ENCODE assay signal across 8 mouse cellular contexts in the genomic region with DNA sequence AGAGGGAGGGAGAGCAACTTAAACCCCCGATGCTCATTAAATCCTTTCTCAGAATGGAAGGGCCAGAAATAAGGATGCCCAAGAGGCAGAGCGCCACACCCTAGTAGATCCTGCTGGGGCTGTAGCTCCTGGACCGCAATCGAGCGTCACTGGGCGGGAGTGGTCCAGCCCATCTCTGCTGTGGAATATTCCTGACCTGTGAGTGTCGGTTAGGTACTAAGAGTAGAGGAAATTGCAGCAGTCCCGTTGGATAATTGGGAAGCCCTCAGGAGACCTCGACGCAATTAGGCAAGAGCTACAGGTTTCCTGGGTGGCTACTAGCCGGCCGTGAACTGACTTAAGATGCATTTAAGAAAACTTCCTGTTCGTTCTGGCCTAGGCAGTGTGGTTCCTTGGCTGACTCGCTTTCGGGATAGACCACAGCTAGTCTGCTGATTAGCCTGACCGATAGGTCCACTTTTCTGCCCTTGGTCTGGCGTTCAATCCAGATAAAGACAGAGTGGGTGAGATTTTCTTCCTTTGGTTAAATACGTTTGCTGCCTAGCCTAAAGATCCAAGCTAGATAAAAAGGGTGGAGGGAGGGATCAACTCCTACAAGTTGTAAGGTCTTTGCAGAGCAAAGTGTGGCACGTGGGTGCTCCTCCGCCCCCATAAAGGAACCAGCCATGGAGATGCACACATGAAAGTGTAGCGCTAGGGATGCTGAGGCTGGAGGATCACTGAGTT. TPM values are rescaled to one million over a fixed set of nuclear protein-coding genes. Genes with fewer than 3 reads are reported as not detected.
A peak's percentile ranks its signal among the peaks of the same experiment; 100 is the strongest.
DNase-seq lines count a peak whose midpoint lies in the region; ATAC-seq and TF ChIP-seq lines count a peak whose summit lies in the region.

No protein-coding gene starts in this region.

- peaks cover 50% of the 10 kb centered on the region for H3K36me3 ChIP-seq in ES-E14 (ENCODE audit: control insufficient read depth, insufficient read depth, low read length, poor library complexity, severe bottlenecking)
- H3K36me3 ChIP-seq in forebrain, embryonic 11.5 days (ENCODE audit: control insufficient read depth, insufficient read depth, low read length), result peaks cover 12% of the 10 kb centered on the region
- peaks cover 24% of the 10 kb centered on the region for H3K36me3 ChIP-seq in thymus, adult 2 months (ENCODE audit: control insufficient read depth, insufficient read depth, low read length)

- H3K9me3 ChIP-seq in ES-E14 (ENCODE audit: control insufficient read depth, insufficient read depth, low read depth, low read length), result no peaks in the 10 kb centered on the region
- no peaks in the 10 kb centered on the region for H3K9me3 ChIP-seq in forebrain, embryonic 11.5 days (ENCODE audit: control insufficient read depth, low read length)

- H3K27ac ChIP-seq in ES-E14 (ENCODE audit: insufficient read depth, low read depth, low read length, poor library complexity, severe bottlenecking), result peak overlapping the region; percentile 85
- H3K27ac ChIP-seq in forebrain, embryonic 11.5 days (ENCODE audit: low read depth, low read length), result peak overlapping the region; percentile 99
- peak overlapping the region; percentile 83 for H3K27ac ChIP-seq in thymus, adult 2 months (ENCODE audit: control insufficient read depth, insufficient read depth, low read length)

- in situ Hi-C loops in ES-E14 (cut with MboI; ENCODE audit: low sequenced_read_pairs in 2 of 2, unreplicated experiment in 2 of 2), result no loop called here

- TF ChIP-seq CTCF in thymus, adult 2 months (IDR thresholded peaks at IDR 0.05; ENCODE audit: borderline replicate concordance, control insufficient read depth, extremely low read depth, insufficient read depth, low read length, poor library complexity), result no peak

- peaks cover 7 to 12% of the 10 kb centered on the region in 2 experiments; a peak in 3 of 4 replicates for H3K4me1 ChIP-seq in ES-E14 (ENCODE audit: control insufficient read depth in 2 of 2, insufficient read depth in 2 of 2, low read length in 2 of 2, poor library complexity in 1 of 2)
- H3K4me1 ChIP-seq in forebrain, embryonic 11.5 days (replicated peaks; ENCODE audit: control insufficient read depth, insufficient read depth, low read length), result peaks cover 11% of the 10 kb centered on the region
- peaks cover 36% of the 10 kb centered on the region for H3K4me1 ChIP-seq in thymus, adult 2 months (replicated peaks; ENCODE audit: control insufficient read depth, insufficient read depth, low read length)

- DNase-seq in adrenal gland, adult 2 months, result peak; percentile 56
- no peak for DNase-seq in adrenal gland, adult 18-20 months (ENCODE audit: low spot score in 2 of 2)
- DNase-seq in ES-E14 (ENCODE audit: low read depth, low spot score), result no peak
- DNase-seq in forebrain, embryonic 11.5 days (ENCODE audit: low spot score), result peak; percentile 68
- peak; percentile 42 for DNase-seq in kidney, adult 18-20 months
- peak; percentile 30 for DNase-seq in lung, postnatal 10 days
- peak; percentile 32 for DNase-seq in thymus, adult 2 months

- peak overlapping the region; percentile 93 to 98 for H3K4me3 ChIP-seq in ES-E14 (ENCODE audit: insufficient read depth in 1 of 2, low read depth in 1 of 2, low read length in 2 of 2, poor library complexity in 1 of 2, severe bottlenecking in 1 of 2)
- H3K4me3 ChIP-seq in forebrain, embryonic 11.5 days (ENCODE audit: low read depth, low read length), result peak overlapping the region; percentile 77
- H3K4me3 ChIP-seq in thymus, adult 2 months (ENCODE audit: control insufficient read depth, insufficient read depth, low read length), result peak overlapping the region; percentile 71

- TF ChIP-seq POLR2A in thymus, adult 2 months (IDR thresholded peaks at IDR 0.05; ENCODE audit: control insufficient read depth, extremely low read depth, insufficient read depth, low read length, poor library complexity), result no peak

- peak overlapping the region; percentile 63 for H3K4me2 ChIP-seq in forebrain, embryonic 11.5 days (ENCODE audit: low read depth, low read length, severe bottlenecking)

- WGBS in forebrain, embryonic 11.5 days, result under 1% methylated on average over 21 of the region's 21 CpGs
- under 1% methylated on average over 21 of the region's 21 CpGs for WGBS in thymus, adult 2 months

- H3K9ac ChIP-seq in ES-E14 (ENCODE audit: insufficient read depth, low read depth, low read length, poor library complexity, severe bottlenecking), result peak overlapping the region; percentile 93
- H3K9ac ChIP-seq in forebrain, embryonic 11.5 days (ENCODE audit: low read length), result peak overlapping the region; percentile 88

- ATAC-seq in forebrain, embryonic 11.5 days (replicated peaks; ENCODE audit: low FRiP score), result no peak
- ATAC-seq in megakaryocyte-erythroid progenitor cell, adult 5-6 weeks (replicated peaks; ENCODE audit: low FRiP score, low TSS enrichment, poor library complexity, severe bottlenecking), result no peak

- H3K27me3 ChIP-seq in forebrain, embryonic 11.5 days (ENCODE audit: control insufficient read depth, insufficient read depth, low read length), result no peaks in the 10 kb centered on the region
- H3K27me3 ChIP-seq in thymus, adult 2 months (ENCODE audit: control insufficient read depth, insufficient read depth, low read length), result no peaks in the 10 kb centered on the region

TF ChIP-seq in ES-E14, 5 proteins besides CTCF, POLR2A, EP300 and RAD21:
- TF ChIP-seq CHD2 (IDR thresholded peaks at IDR 0.05; ENCODE audit: low read depth, low read length), result no peak
- TF ChIP-seq ZNF384 (IDR thresholded peaks at IDR 0.05; ENCODE audit: low read depth, low read length), result no peak
- no peak for TF ChIP-seq MAFK (IDR thresholded peaks at IDR 0.05; ENCODE audit: insufficient read depth, low read depth, low read length)
- TF ChIP-seq HCFC1 (IDR thresholded peaks at IDR 0.05; ENCODE audit: borderline replicate concordance, insufficient read depth, low read length), result no peak
- TF ChIP-seq ZC3H11A (IDR thresholded peaks at IDR 0.05; ENCODE audit: borderline replicate concordance, low read depth, low read length), result no peak

RNA-seq across cellular contexts. Expression of gene Eno1, which starts 1.3 kb away (rescaled TPM):
- total RNA-seq in adrenal gland, adult 2 months (2021), result 100 to 1,000 TPM; 381 to 501 TPM
- 425 and 428 TPM in 2 replicates for polyA plus RNA-seq in adrenal gland, adult 2 months (2012; rRNA removed)
- 100 to 1,000 TPM; 471 to 935 TPM for total RNA-seq in adrenal gland, adult 18-20 months (2021)
- 824 and 994 TPM in 2 replicates for total RNA-seq in ES-E14 (2012; rRNA removed)
- polyA plus RNA-seq in forebrain, embryonic 11.5 days (2014; fragmentation: Nextera tagmentation; extraction: Ambion mirVana), result 1,858 and 1,977 TPM in 2 replicates
- polyA plus RNA-seq in thymus, adult 2 months (2012; rRNA removed), result 296 and 344 TPM in 2 replicates
- 203 and 216 TPM in 2 replicates for total RNA-seq in megakaryocyte-erythroid progenitor cell, adult 5-6 weeks (2014; fragmentation: Nextera tagmentation)
- 136 and 155 TPM in 2 replicates for total RNA-seq in megakaryocyte-erythroid progenitor cell, adult 5-6 weeks (2017)

RNA-seq across cellular contexts. Expression of gene Car6, which starts 36.7 kb away (rescaled TPM):
- 1 to 10 TPM in 1 of 2 experiments, under 1 TPM in 1; 0.31 to 2.5 TPM for total RNA-seq in adrenal gland, adult 2 months (2021)
- not detected in 2 replicates for polyA plus RNA-seq in adrenal gland, adult 2 months (2012; rRNA removed)
- 1 to 10 TPM; 1.4 to 2.5 TPM for total RNA-seq in adrenal gland, adult 18-20 months (2021)
- total RNA-seq in ES-E14 (2012; rRNA removed), result 0.18 and 0.21 TPM in 2 replicates
- polyA plus RNA-seq in forebrain, embryonic 11.5 days (2014; fragmentation: Nextera tagmentation; extraction: Ambion mirVana), result not detected in 2 replicates
- 0.31 and 0.40 TPM in 2 replicates for polyA plus RNA-seq in thymus, adult 2 months (2012; rRNA removed)
- total RNA-seq in megakaryocyte-erythroid progenitor cell, adult 5-6 weeks (2014; fragmentation: Nextera tagmentation), result not detected in 2 replicates
- total RNA-seq in megakaryocyte-erythroid progenitor cell, adult 5-6 weeks (2017), result not detected in 2 replicates

RNA-seq across cellular contexts. Expression of gene Rere, which starts 43.6 kb away (rescaled TPM):
- 100 to 1,000 TPM; 104 to 105 TPM for total RNA-seq in adrenal gland, adult 2 months (2021)
- polyA plus RNA-seq in adrenal gland, adult 2 months (2012; rRNA removed), result 81.0 and 112 TPM in 2 replicates
- 100 to 1,000 TPM in 1 of 2 experiments, 10 to 100 TPM in 1; 87.8 to 100 TPM for total RNA-seq in adrenal gland, adult 18-20 months (2021)
- total RNA-seq in ES-E14 (2012; rRNA removed), result 21.7 and 24.8 TPM in 2 replicates
- polyA plus RNA-seq in forebrain, embryonic 11.5 days (2014; fragmentation: Nextera tagmentation; extraction: Ambion mirVana), result 51.6 and 56.2 TPM in 2 replicates
- polyA plus RNA-seq in thymus, adult 2 months (2012; rRNA removed), result 52.5 and 62.1 TPM in 2 replicates
- 36.1 and 47.6 TPM in 2 replicates for total RNA-seq in megakaryocyte-erythroid progenitor cell, adult 5-6 weeks (2014; fragmentation: Nextera tagmentation)
- total RNA-seq in megakaryocyte-erythroid progenitor cell, adult 5-6 weeks (2017), result 7.7 and 17.1 TPM in 2 replicates

Comparison
In these comparisons a context has a peak if more than half of its experiments do, and no peak if none do; other contexts are left out.
1. DNase-seq: peak in adrenal gland, adult 2 months (single experiment), forebrain, embryonic 11.5 days (single experiment), kidney, adult 18-20 months (single experiment), lung, postnatal 10 days (single experiment) and thymus, adult 2 months (single experiment); none in adrenal gland, adult 18-20 months (0 of 2) and ES-E14 (single experiment).
2. Peak in every context shown above with its lines, with median percentiles within 50 percentile points of each other: H3K27ac ChIP-seq and H3K4me3 ChIP-seq.